Mouse (Mus musculus) liver, embryonic 14.5 days (tissue): Measurements from ENCODE around the gene Pten.

ENCODE experiments used
- CTCF ChIP-seq: IDR thresholded peaks from 2 replicates; pipeline ENCODE4 v1.5.1; 2016; ENCODE audit warnings: antibody characterized with exemption, low read depth, control low read depth
- EP300 ChIP-seq: IDR thresholded peaks from 2 replicates; pipeline ENCODE4 v1.6.1; 2016; ENCODE audit warnings: antibody characterized with exemption, low read depth

GRCm38 (mm10) chr19:32818759-32819158, 61.5 kb downstream of the Pten start:
- TF ChIP-seq CTCF = no peak
- no peak for TF ChIP-seq EP300
